Mouse (Mus musculus): ENCODE measurements at regions not wholly inside any gene's neighbourhood (a gene's known extent, or its start where the extent isn't known, plus 50 kb on each side); places are given as distances from the start of the nearest gene placed in this dataset.

DNA sequence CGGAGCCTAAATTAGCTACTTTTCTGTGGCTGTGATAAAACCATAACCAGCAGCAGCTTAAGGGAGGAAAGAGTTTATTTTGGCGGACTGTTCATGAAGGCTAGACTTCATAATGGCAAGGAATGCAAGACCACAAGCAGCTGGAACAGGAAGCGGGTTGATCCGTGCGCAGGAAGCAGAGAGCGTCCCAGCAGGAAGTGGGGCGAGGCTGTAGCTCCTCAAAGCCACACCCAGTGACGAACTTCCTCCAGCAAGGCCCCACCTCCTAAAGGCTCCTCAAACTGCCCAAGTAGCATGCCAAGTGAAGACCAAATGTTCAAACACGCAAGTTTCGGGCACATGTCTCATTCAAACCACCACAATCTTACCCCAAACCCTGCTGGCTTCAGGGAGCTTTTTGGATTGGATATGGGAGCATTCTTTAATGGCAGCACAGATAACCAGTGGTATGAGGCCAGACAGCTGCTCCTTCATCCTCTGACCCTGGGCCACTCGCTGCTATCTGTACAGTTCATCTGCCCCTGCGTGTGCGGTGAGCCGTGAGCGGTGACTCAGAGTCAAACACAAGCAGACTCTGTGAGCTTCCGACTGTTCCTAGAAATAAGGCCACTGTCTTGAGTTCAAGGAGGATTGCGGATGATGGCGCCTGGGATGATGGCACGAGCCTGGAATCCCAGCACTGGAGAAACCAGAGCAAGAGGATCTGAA, 109.8 kb downstream of the Kctd15 start:
- TF ChIP-seq CTCF (IDR thresholded peaks at IDR 0.05 in 2 of 3, conservative IDR thresholded peaks at IDR 0.05 in 1 of 3; ENCODE audit: control insufficient read depth in 1 of 3, insufficient read depth in 1 of 3, low read depth in 2 of 3, low read length in 3 of 3, poor library complexity in 1 of 3, severe bottlenecking in 1 of 3) (no peak), MAZ (IDR thresholded peaks at IDR 0.05; ENCODE audit: low read depth, low read length) (no peak), POLR2A (IDR thresholded peaks at IDR 0.05; ENCODE audit: control insufficient read depth in 1 of 2, insufficient read depth in 1 of 2, low read depth in 1 of 2, low read length in 2 of 2, poor library complexity in 1 of 2) (no peak), ZMIZ1 (IDR thresholded peaks at IDR 0.05; ENCODE audit: low read depth, low read length) (no peak), UBTF (IDR thresholded peaks at IDR 0.05; ENCODE audit: borderline replicate concordance, insufficient read depth, low read depth, low read length) (no peak), MYC (IDR thresholded peaks at IDR 0.05; ENCODE audit: low read depth, low read length) (no peak), MAX (IDR thresholded peaks at IDR 0.05; ENCODE audit: low read length) (no peak), GATA1 (IDR thresholded peaks at IDR 0.05; ENCODE audit: low read depth, low read length) (no peak)
